Mouse (Mus musculus) 3134 (cell line): ENCODE measurements around the gene Scd3.
"Not testable (repeated sequence)": the region's sequence is repeated elsewhere in the genome, so short reads cannot be mapped to it uniquely, and the experiment has no call there.

Experiments
- DNase-seq: peaks from one replicate; pipeline ENCODE4 v3.0.0-alpha.2; 2011; ENCODE audit warnings: low spot score; ENCODE audit not compliant: insufficient read length; ENCODE audit errors: extremely low read depth

The Scd3 gene

GRCm38 (mm10) chr19:44266824-44267498, 63.9 kb downstream of the Scd3 start:
- DNase-seq, result peak; percentile 97

GRCm38 (mm10) chr19:44267499-44268002, 64.5 kb downstream of the Scd3 start:
- DNase-seq, result no peak

GRCm38 (mm10) chr19:44273711-44274110, 70.6 kb downstream of the Scd3 start:
- DNase-seq, result no peak

- no peak for DNase-seq
Measured at GRCm38 (mm10) chr19:44274452-44274851, 71.4 kb downstream of the Scd3 start.

- DNase-seq, result no peak
Measured at GRCm38 (mm10) chr19:44275418-44275817, 72.3 kb downstream of the Scd3 start.

GRCm38 (mm10) chr19:44276861-44277260, 73.8 kb downstream of the Scd3 start:
- no peak for DNase-seq

- DNase-seq, result no peak
Measured at GRCm38 (mm10) chr19:44277931-44278330, 74.9 kb downstream of the Scd3 start.

GRCm38 (mm10) chr19:44280755-44281154, 77.7 kb downstream of the Scd3 start:
- peak; percentile 82 for DNase-seq

- DNase-seq, result not testable (repeated sequence)
Measured at GRCm38 (mm10) chr19:44281825-44282447, 78.9 kb downstream of the Scd3 start.

GRCm38 (mm10) chr19:44282534-44283156, 79.6 kb downstream of the Scd3 start:
- DNase-seq, result no peak

GRCm38 (mm10) chr19:44283157-44284024, 80.3 kb downstream of the Scd3 start:
- no peak for DNase-seq

GRCm38 (mm10) chr19:44284025-44284695, 81.1 kb downstream of the Scd3 start:
- DNase-seq, result peak; percentile 99

- no peak for DNase-seq
Measured at GRCm38 (mm10) chr19:44284723-44285122, 81.7 kb downstream of the Scd3 start.

- DNase-seq, result no peak
Measured at GRCm38 (mm10) chr19:44285554-44285953, 82.5 kb downstream of the Scd3 start.

GRCm38 (mm10) chr19:44286109-44286508, 83.0 kb downstream of the Scd3 start:
- no peak for DNase-seq

GRCm38 (mm10) chr19:44287415-44288110, 84.5 kb downstream of the Scd3 start:
- DNase-seq, result no peak

GRCm38 (mm10) chr19:44292083-44292482, 89.0 kb downstream of the Scd3 start:
- no peak for DNase-seq

GRCm38 (mm10) chr19:44292483-44292882, 89.4 kb downstream of the Scd3 start:
- DNase-seq, result no peak

GRCm38 (mm10) chr19:44292941-44293768, 90.1 kb downstream of the Scd3 start, which contains the start of gene Scd2:
Gene Scd2, plus strand, starts transcription at chr19:44293674.
- DNase-seq, result no peak
